Mouse (Mus musculus): ENCODE results near the gene Ccnyl1. TPM values are rescaled to one million over a fixed set of nuclear protein-coding genes. Genes with fewer than 3 reads are reported as not detected.

The Ccnyl1 gene
- polyA plus RNA-seq, 1 experiment from 2014 or later: 5.0 TPM

DNA sequence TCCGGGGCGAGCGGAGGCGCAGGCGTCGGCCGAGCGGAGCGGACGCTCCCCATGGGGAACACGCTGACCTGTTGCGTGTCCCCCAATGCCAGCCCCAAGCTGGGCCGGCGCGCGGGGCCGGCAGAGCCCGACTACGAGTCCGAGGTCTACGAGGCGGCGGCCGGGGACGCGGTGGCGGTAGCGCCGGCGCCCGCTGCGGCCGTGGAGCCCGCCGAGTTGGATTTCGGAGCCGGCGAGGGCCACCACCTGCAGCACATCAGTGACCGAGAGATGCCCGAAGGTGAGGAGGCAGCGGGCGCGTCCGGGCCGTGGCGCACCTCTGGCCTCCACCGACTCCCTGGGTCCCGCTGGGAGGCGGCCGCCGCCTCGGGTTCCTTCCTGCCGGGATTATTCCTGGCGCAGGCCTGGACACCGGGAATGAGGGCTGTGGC is 881 bp downstream of the Ccnyl1 start:
- Histone ChIP-seq H3K4me2 (ENCODE audit: low read length) (peak overlapping the region; percentile 93), H3K4me3 (replicated peaks; ENCODE audit: low read depth, low read length) (peak overlapping the region; percentile 79), H3K27me3 (ENCODE audit: insufficient read depth, low read length) (no peaks in the 10 kb centered on the region), H3K9me3 (replicated peaks; ENCODE audit: low read length) (no peaks in the 10 kb centered on the region), H3K9ac (ENCODE audit: low read depth, low read length) (peak overlapping the region; percentile 91), H3K4me1 (replicated peaks; ENCODE audit: insufficient read depth, low read length) (peaks cover 8% of the 10 kb centered on the region; the same call in 1 of the 2 replicates), H3K36me3 (ENCODE audit: insufficient read depth, low read length) (no peaks in the 10 kb centered on the region), H3K27ac (peak overlapping the region; percentile 84)
- no peak; the same call in 1 of the 2 replicates for ATAC-seq (replicated peaks; ENCODE audit: low FRiP score, low read depth)
- TF ChIP-seq CTCF (IDR thresholded peaks at IDR 0.05; ENCODE audit: low read depth): no peak
- under 1% methylated on average over 51 of the region's 55 CpGs for whole genome bisulfite sequencing
- peak; percentile 10 for DNase-seq (ENCODE audit: low spot score)

DNA sequence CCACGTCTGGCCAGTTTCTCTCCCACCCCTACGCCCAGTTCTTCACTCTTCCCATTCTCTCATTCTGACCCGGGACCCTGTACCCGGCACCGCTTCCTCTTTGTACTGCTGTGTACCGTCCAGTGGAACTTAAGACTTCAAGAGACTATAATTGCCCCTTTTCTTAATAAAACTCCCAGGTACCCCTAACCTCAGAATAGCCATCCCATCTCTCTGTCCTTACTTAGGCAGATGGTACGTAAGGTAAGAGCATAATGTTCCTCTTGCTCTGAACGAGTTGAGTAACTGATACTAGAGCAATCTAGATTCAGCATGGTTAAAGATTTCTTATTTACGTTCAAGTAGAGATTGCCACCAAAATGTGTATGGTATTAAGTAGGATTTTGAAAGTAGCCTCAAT is 1.3 kb downstream of the Ccnyl1 start:
- peak overlapping the region; percentile 79 for H3K4me3 ChIP-seq (replicated peaks; ENCODE audit: low read depth, low read length)
- 3% methylated on average over 9 of the region's 9 CpGs for WGBS
- H3K4me2 ChIP-seq (ENCODE audit: low read length): peak overlapping the region; percentile 93
- ATAC-seq (replicated peaks; ENCODE audit: low FRiP score, low read depth): no peak
- no peak for TF ChIP-seq CTCF (IDR thresholded peaks at IDR 0.05; ENCODE audit: low read depth)
- H3K27me3 ChIP-seq (ENCODE audit: insufficient read depth, low read length): no peaks in the 10 kb centered on the region
- H3K9me3 ChIP-seq (replicated peaks; ENCODE audit: low read length): no peaks in the 10 kb centered on the region
- peak overlapping the region; percentile 84 for H3K27ac ChIP-seq
- peaks cover 8% of the 10 kb centered on the region; the same call in 1 of the 2 replicates for H3K4me1 ChIP-seq (replicated peaks; ENCODE audit: insufficient read depth, low read length)
- H3K9ac ChIP-seq (ENCODE audit: low read depth, low read length): peak overlapping the region; percentile 91
- DNase-seq (ENCODE audit: low spot score): peak; percentile 45
- H3K36me3 ChIP-seq (ENCODE audit: insufficient read depth, low read length): no peaks in the 10 kb centered on the region

GRCm38 (mm10) chr1:64695156-64695555 is 4.9 kb downstream of the Ccnyl1 start:
- Histone ChIP-seq H3K4me2 (ENCODE audit: low read length) (no peak overlapping the region), H3K27me3 (ENCODE audit: insufficient read depth, low read length) (no peaks in the 10 kb centered on the region), H3K27ac (no peak overlapping the region), H3K9ac (ENCODE audit: low read depth, low read length) (no peak overlapping the region), H3K36me3 (ENCODE audit: insufficient read depth, low read length) (no peaks in the 10 kb centered on the region), H3K9me3 (replicated peaks; ENCODE audit: low read length) (no peaks in the 10 kb centered on the region), H3K4me3 (replicated peaks; ENCODE audit: low read depth, low read length) (no peak overlapping the region), H3K4me1 (replicated peaks; ENCODE audit: insufficient read depth, low read length) (no peaks in the 10 kb centered on the region; the same call in 1 of the 2 replicates)
- WGBS: 91% methylated on average over 3 of the region's 3 CpGs
- no peak for DNase-seq (ENCODE audit: low spot score)
- no peak for ATAC-seq (replicated peaks; ENCODE audit: low FRiP score, low read depth)
- TF ChIP-seq CTCF (IDR thresholded peaks at IDR 0.05; ENCODE audit: low read depth): no peak

GRCm38 (mm10) chr1:64701780-64702179 is 11.5 kb downstream of the Ccnyl1 start:
- Histone ChIP-seq H3K36me3 (ENCODE audit: insufficient read depth, low read length) (0 out of 2 replicates have a peak, but pooled peaks cover 3% of the 10 kb centered on the region), H3K4me3 (replicated peaks; ENCODE audit: low read depth, low read length) (no peak overlapping the region), H3K9me3 (replicated peaks; ENCODE audit: low read length) (no peaks in the 10 kb centered on the region), H3K4me1 (replicated peaks; ENCODE audit: insufficient read depth, low read length) (no peaks in the 10 kb centered on the region), H3K9ac (ENCODE audit: low read depth, low read length) (no peak overlapping the region), H3K27me3 (ENCODE audit: insufficient read depth, low read length) (no peaks in the 10 kb centered on the region), H3K27ac (no peak overlapping the region), H3K4me2 (ENCODE audit: low read length) (no peak overlapping the region)
- WGBS: 61% methylated on average over 3 of the region's 3 CpGs
- TF ChIP-seq CTCF (IDR thresholded peaks at IDR 0.05; ENCODE audit: low read depth): peak; percentile 35
- peak; percentile 89 for ATAC-seq (replicated peaks; ENCODE audit: low FRiP score, low read depth)
- peak; percentile 38 for DNase-seq (ENCODE audit: low spot score)

DNA sequence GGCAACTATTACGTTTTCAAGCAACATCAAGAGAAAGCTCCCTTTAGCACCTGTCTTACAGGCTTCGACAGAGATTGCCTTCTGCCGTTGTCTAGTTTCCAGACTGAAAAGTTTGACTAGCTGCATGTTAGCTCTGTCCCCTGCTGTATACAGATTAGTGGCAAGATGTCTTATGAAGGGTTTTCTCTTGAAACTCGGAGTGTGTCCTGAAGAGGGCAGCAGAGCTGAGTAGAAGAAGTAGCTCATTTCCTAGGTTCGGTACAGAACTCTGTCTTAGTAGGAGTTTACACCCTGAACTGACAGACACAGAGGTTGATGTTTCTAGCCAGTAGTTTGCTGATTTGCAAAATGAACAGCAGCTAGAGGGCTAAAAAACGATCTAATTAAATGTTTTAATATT is 15.0 kb downstream of the Ccnyl1 start:
- DNase-seq (ENCODE audit: low spot score) (peak; percentile 78), ATAC-seq (replicated peaks; ENCODE audit: low FRiP score, low read depth) (no peak; the same call in 1 of the 2 replicates)
- Histone ChIP-seq H3K27me3 (ENCODE audit: insufficient read depth, low read length) (no peaks in the 10 kb centered on the region), H3K9me3 (replicated peaks; ENCODE audit: low read length) (no peaks in the 10 kb centered on the region), H3K4me1 (replicated peaks; ENCODE audit: insufficient read depth, low read length) (no peaks in the 10 kb centered on the region), H3K27ac (no peak overlapping the region), H3K36me3 (ENCODE audit: insufficient read depth, low read length) (0 out of 2 replicates have a peak, but pooled peaks cover 7% of the 10 kb centered on the region), H3K9ac (ENCODE audit: low read depth, low read length) (no peak overlapping the region), H3K4me3 (replicated peaks; ENCODE audit: low read depth, low read length) (no peak overlapping the region), H3K4me2 (ENCODE audit: low read length) (no peak overlapping the region)
- peak; percentile 75 for TF ChIP-seq CTCF (IDR thresholded peaks at IDR 0.05; ENCODE audit: low read depth)
- 40% methylated on average over 6 of the region's 6 CpGs for WGBS

DNA sequence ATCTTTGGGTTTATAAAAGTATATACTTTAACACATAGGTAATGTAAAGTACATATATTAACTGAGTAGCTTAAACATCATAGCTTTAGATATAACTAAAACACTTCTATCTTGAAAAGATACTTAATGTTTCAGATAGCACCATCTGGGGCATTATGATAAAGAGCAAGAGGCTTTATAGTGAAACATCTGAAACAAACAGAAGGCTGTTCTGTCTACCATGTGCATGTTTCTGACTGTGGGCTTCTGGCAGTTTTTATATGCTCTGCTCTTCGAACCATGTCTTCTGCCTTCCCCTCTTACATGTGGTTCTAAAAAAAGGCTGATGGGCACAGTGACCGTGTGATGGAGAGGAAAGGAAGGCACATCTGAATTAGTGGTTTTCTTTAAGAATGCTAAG is 16.4 kb downstream of the Ccnyl1 start:
- DNase-seq (ENCODE audit: low spot score): no peak
- WGBS: 92% methylated on average over 2 of the region's 2 CpGs

GRCm38 (mm10) chr1:64709891-64710290 is 19.6 kb downstream of the Ccnyl1 start:
- Histone ChIP-seq H3K27ac (no peak overlapping the region), H3K4me1 (replicated peaks; ENCODE audit: insufficient read depth, low read length) (no peaks in the 10 kb centered on the region), H3K27me3 (ENCODE audit: insufficient read depth, low read length) (no peaks in the 10 kb centered on the region), H3K4me3 (replicated peaks; ENCODE audit: low read depth, low read length) (no peak overlapping the region), H3K36me3 (ENCODE audit: insufficient read depth, low read length) (peaks cover 8% of the 10 kb centered on the region; the same call in 1 of the 2 replicates), H3K9me3 (replicated peaks; ENCODE audit: low read length) (no peaks in the 10 kb centered on the region), H3K4me2 (ENCODE audit: low read length) (no peak overlapping the region), H3K9ac (ENCODE audit: low read depth, low read length) (no peak overlapping the region)
- peak; percentile 78 for DNase-seq (ENCODE audit: low spot score)
- 8% methylated on average over 2 of the region's 2 CpGs for WGBS
- ATAC-seq (replicated peaks; ENCODE audit: low FRiP score, low read depth): no peak
- peak; percentile 82 for TF ChIP-seq CTCF (IDR thresholded peaks at IDR 0.05; ENCODE audit: low read depth)

More for the DNA sequence above, 16.4 kb downstream of the Ccnyl1 start:
- H3K27ac ChIP-seq: no peak overlapping the region
- H3K36me3 ChIP-seq (ENCODE audit: insufficient read depth, low read length): 0 out of 2 replicates have a peak, but pooled peaks cover 7% of the 10 kb centered on the region
- ATAC-seq (replicated peaks; ENCODE audit: low FRiP score, low read depth): no peak
- TF ChIP-seq CTCF (IDR thresholded peaks at IDR 0.05; ENCODE audit: low read depth): no peak
- H3K9ac ChIP-seq (ENCODE audit: low read depth, low read length): no peak overlapping the region
- H3K4me3 ChIP-seq (replicated peaks; ENCODE audit: low read depth, low read length): no peak overlapping the region
- H3K9me3 ChIP-seq (replicated peaks; ENCODE audit: low read length): no peaks in the 10 kb centered on the region
- no peaks in the 10 kb centered on the region for H3K4me1 ChIP-seq (replicated peaks; ENCODE audit: insufficient read depth, low read length)
- no peaks in the 10 kb centered on the region for H3K27me3 ChIP-seq (ENCODE audit: insufficient read depth, low read length)
- no peak overlapping the region for H3K4me2 ChIP-seq (ENCODE audit: low read length)
